Mouse (Mus musculus): ENCODE measurements around the gene Cox7a2. TPM values are rescaled to one million over a fixed set of nuclear protein-coding genes. Genes with fewer than 3 reads are reported as not detected.

Gene Cox7a2
- polyA plus RNA-seq, 1 experiment from 2014 or later = 661 TPM

Other genes starting within 250 kb of the Cox7a2 start
- 32.9 and 33.6 TPM in 2 replicates for gene Col12a1, start 41.0 kb downstream of the Cox7a2 start, polyA plus RNA-seq (2016; fragmentation: Nextera tagmentation; extraction: Ambion mirVana)
- gene Tmem30a, start 33.6 kb upstream of the Cox7a2 start, polyA plus RNA-seq (2016; fragmentation: Nextera tagmentation; extraction: Ambion mirVana) = 46.9 and 48.5 TPM in 2 replicates